Mouse (Mus musculus) layer of hippocampus, adult 2 months (tissue): ENCODE data around the gene Ttll11. TPM values are rescaled to one million over a fixed set of nuclear protein-coding genes. Genes with fewer than 3 reads are reported as not detected.
A peak's percentile ranks its signal among the peaks of the same experiment; 100 is the strongest.

ENCODE experiments used
- DNase-seq, 2 experiments: peaks; one replicate each; pipeline ENCODE4 v3.0.0; 2022; ENCODE audit warnings: low spot score in 2 of 2
- H3K27ac ChIP-seq: fragments of 200-600 bp; 2 replicates; pipeline ENCODE4 v1.8.1; 2022
- H3K4me3 ChIP-seq: fragments of 200-600 bp; 2 replicates; pipeline ENCODE4 v1.8.1; 2022; ENCODE audit warnings: mild to moderate bottlenecking
- CTCF ChIP-seq: fragments of 200-600 bp; conservative IDR thresholded peaks from 2 replicates; pipeline ENCODE4 v1.8.1; 2022; ENCODE audit warnings: antibody characterized with exemption, mild to moderate bottlenecking, moderate library complexity
- long read RNA-seq, 2 experiments: library from polyadenylated mRNA; stranded (forward); transcript quantifications; one replicate each; pipeline ENCODE4 v2.0.0; 2021; ENCODE audit warnings: borderline mapping rate in 2 of 2
- total RNA-seq, 2 experiments: library from RNA; stranded (reverse); gene quantifications; 2 replicates each; pipeline ENCODE4 v1.2.3; 2021

Ttll11 gene
- 10 to 100 TPM; 33.9 to 38.8 TPM for total RNA-seq
- long read RNA-seq, experiment 1, transcript Ttll11-202 (9 exons, 3,077 nt): major isoform, 11 of 22 reads
- long read RNA-seq, experiment 1, partial matches to known transcripts: 2 of 22 reads
- long read RNA-seq, experiment 1, other reads (novel, unspliced or antisense): 9 of 22 reads
- long read RNA-seq, experiment 2, transcript Ttll11-202 (9 exons, 3,077 nt): major isoform, 17 of 35 reads
- long read RNA-seq, experiment 2, partial matches to known transcripts: 2 of 35 reads
- long read RNA-seq, experiment 2, other reads (novel, unspliced or antisense): 16 of 35 reads

GRCm38 (mm10) chr2:35979644-35980021 lies at the start of gene Ttll11:
Gene Ttll11 (minus strand): TSS chr2:35979913.
- Histone ChIP-seq H3K4me3 (peak within 1 kb of the TSS; percentile 73), H3K27ac (peak within 1 kb of the TSS; percentile 92)
- no peak for TF ChIP-seq CTCF
- DNase-seq: peak; percentile 94

DNA sequence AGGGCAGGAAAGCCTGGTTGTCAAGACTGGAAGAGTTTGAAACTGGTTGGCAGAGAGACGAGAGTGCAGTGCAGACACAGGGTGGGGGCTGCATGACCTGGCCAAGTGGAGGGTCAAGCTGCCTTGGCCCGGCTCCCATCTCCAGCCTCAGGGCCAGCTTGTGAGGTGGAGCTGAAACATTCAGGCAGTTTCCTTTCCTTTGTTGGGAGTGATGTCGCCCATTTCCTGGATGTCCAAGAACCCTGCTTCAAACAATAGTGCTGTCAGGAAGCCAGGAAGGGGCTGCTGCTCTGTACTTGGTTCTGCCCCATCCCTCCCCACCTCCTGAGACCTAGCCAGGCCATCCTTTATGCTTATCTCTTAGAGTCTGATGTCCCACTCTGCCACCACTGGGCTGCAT lies 43.6 kb upstream of the Ttll11 start:
- no peak for DNase-seq
- Histone ChIP-seq H3K4me3 (no peak overlapping the region), H3K27ac (no peak overlapping the region)
- TF ChIP-seq CTCF: no peak

DNA sequence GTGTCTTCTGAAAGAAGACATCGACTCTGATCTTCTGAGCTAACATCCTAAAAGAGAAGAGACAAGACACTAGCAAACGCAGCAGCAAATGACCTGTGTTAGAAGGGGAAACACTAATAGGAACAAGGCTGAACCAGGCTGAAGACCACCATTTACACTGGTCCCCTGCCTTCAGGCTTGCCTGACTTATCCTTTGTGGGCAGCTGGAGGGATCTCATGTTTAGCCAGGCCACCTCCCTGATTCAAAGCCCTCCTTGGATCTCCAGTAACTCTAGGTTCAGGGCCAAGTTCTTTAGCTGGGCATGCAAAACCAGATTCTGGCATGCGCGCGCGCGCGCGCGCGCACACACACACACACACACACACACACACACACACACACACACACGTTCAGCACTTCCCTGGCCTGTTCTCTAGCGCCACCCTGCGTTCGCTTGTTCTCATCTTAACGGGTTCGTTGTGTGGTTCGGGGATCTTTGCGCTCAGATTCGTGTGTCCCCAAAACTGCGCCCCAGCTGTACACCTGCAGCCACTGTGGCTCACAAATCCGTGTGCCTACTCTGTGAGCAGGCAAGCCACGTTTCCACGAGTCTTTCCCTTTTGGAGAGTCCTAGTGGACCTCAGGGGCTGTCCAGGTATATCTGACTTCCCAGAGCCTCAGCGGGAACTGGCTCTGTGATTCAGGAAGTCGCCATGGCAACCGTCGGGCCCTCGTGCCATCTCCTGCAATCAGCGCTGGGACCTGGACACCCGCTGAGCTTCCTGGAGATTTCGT lies 41.9 kb upstream of the Ttll11 start:
- H3K4me3 ChIP-seq: peak overlapping the region; percentile 39
- H3K27ac ChIP-seq: no peak overlapping the region
- peak; percentile 76 to 81 for DNase-seq
- peak; percentile 68 for TF ChIP-seq CTCF

DNA sequence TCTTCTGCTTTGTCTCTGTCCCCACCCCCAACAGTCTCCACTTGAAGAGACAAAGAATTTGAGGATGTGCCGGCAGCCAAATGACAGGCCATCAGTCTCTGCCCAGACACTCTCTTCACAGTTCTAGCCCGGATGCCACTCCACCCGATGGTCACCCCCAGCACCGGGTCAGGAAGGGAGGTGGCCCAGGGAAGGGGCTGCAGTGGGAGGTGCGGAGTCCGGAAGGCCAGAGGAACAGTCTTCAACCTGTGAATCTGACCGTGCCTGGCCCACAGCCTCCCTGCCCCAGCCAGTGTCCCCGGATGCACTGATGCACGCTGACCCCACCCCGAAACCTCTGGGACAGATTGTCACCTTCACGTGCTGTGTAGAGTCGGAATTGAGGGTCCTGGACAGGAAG lies 33.3 kb upstream of the Ttll11 start:
- no peak for DNase-seq
- no peak overlapping the region for H3K4me3 ChIP-seq
- no peak for TF ChIP-seq CTCF
- H3K27ac ChIP-seq: no peak overlapping the region

DNA sequence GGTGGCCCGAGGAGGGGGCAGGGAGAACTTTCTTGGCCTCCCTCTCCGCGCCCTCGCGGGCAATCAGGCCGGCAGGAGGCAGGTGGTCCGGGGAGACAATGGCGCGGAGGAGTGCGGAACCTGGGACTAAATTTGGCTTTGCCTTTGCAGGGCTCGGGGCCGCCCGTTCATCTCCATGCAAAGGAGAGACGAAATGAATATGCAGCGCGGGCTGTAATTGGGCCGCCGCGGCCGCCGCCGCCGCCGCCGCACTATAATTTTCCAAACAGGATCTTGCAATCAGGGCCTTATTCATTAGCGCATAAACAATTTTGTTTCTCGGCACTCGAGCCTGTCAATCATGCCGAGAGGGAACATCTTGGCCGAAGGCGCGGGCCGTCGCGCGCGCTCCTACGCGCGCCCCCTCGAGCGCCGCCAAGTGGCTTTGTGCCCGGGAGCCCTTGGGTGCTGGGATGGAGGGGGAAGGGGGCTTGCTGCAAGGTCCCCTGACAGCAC lies 31.7 kb upstream of the Ttll11 start:
- peak overlapping the region; percentile 69 for H3K27ac ChIP-seq
- peak overlapping the region; percentile 59 for H3K4me3 ChIP-seq
- TF ChIP-seq CTCF: peak; percentile 44
- peak; percentile 39 to 54 for DNase-seq

GRCm38 (mm10) chr2:36010579-36010978 lies 30.9 kb upstream of the Ttll11 start:
- no peak overlapping the region for H3K4me3 ChIP-seq
- DNase-seq: no peak
- no peak overlapping the region for H3K27ac ChIP-seq

DNA sequence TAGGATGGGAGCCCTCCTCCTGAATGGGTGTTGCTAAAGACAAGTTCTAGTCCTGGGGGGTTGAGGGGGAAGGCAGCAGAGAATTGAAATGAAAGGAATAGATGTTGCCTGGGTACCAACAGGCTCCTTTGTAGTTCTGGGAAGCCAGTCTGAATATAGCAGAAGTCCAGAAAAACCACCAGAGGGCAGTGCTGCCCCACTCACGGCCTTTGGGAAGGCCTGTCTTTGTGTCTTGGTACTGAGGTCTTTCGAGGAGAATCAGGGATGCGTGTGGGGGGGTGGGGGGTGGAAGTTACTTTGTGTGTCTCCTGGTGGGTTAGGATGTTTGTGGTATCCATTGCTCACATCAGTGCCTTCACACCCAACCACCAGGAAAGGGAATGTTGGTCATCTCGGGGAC lies 29.7 kb upstream of the Ttll11 start:
- Histone ChIP-seq H3K4me3 (no peak overlapping the region), H3K27ac (no peak overlapping the region)
- peak; percentile 76 to 84 for DNase-seq
- peak; percentile 80 for TF ChIP-seq CTCF

More at GRCm38 (mm10) chr2:36010579-36010978, 30.9 kb upstream of the Ttll11 start:
- no peak for TF ChIP-seq CTCF

GRCm38 (mm10) chr2:36008071-36008470 lies 28.4 kb upstream of the Ttll11 start:
- peak; percentile 92 for TF ChIP-seq CTCF
- Histone ChIP-seq H3K27ac (no peak overlapping the region), H3K4me3 (no peak overlapping the region)
- DNase-seq: peak; percentile 23 to 73

DNA sequence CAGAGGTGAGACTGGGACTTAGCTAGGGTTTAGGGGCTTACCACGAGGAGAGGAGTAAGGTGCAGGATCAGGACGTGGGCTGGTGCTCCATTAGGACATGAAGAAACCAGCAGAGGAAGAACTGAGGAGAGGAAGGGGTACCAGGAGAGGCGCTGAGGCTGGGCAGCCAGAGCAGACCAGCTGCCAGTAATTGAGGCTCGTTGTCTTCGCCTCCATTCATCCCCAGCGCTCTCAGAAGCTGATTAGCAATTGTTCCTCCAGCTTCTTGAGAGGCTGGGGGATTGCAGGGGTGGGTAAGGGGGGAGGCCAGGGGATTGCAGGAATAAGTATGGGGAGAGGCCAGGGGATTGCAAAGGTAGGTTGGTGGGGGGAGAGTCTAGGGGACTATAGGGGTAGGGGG lies 22.5 kb upstream of the Ttll11 start:
- H3K4me3 ChIP-seq: no peak overlapping the region
- no peak for TF ChIP-seq CTCF
- DNase-seq: no peak
- no peak overlapping the region for H3K27ac ChIP-seq

DNA sequence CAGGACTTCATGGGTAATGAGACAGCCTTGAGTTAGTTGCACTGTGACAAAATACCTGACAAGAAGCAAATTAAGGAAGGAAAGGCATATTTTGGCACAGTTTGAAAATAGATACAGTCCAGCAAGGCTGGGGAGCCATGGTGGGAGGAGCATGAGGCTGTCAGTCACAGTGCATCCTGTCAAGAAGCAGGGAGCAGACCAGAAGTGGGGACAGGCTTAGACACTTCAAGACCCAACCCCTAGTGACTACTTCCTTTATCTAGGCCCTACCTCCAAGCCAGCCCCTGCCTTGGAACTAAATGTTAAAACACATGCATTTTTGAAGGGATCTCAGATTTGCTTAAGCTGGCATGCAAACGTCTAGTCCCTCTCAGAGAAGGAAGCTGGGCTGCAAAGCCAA lies 20.7 kb upstream of the Ttll11 start:
- Histone ChIP-seq H3K27ac (no peak overlapping the region), H3K4me3 (no peak overlapping the region)
- TF ChIP-seq CTCF: no peak
- DNase-seq: no peak

DNA sequence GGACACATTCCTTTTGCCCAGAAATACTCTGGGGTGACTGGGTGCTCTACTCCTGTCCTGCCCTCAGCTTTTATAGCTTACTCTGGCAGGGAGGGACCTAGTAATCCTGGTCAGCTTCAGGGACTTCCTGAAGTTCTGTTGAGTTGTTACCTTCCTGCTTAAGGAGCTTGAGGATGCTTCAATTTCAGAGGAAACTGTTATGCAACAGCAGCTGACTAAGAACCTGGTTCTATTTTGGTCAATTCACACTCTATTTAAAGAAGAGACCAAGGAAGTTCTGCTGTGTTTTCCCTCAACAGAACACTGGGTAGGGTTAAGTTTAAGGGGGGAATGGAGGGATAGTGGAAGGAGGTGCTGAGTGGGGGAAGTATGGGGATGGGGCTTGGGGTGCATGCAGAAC lies 19.5 kb upstream of the Ttll11 start:
- no peak for TF ChIP-seq CTCF
- DNase-seq: no peak
- Histone ChIP-seq H3K27ac (no peak overlapping the region), H3K4me3 (no peak overlapping the region)

DNA sequence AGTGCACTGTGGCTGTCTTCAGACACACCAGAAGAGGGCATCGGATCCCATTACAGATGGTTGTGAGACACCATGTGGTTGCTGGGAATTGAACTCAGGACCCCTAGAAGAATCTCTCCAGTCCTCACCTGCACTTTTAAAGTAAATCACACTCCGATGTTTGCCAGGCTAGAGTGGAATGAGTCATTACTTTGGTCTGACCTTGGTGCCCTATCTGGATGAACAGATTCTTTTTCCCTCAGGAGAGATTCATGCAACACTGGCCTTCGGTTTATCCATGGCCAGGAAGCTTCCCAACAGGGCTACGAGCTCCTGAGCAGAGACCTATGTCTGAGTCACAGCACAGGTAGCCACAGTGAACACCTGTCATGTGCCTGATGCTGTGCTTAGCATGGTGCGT lies 18.7 kb upstream of the Ttll11 start:
- TF ChIP-seq CTCF: no peak
- DNase-seq: no peak
- H3K4me3 ChIP-seq: no peak overlapping the region

DNA sequence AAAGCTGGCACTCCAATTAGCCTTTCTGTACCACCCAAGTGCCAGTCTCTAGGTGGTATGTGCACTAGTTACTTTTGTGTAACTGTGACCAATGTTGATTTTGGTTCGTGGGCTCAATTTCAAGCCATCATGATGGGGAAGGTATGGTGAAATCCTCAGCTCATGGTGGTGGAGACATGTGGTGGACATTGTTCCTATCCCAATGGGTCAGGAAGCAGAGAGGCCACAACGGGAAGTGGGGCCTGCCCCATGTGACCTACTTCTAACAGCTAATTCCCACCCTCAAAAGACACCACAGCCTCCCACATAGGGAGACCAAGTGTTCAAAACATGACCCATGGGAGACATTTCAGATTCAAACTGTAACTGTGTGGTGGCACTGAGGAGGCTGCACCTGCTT lies 17.0 kb upstream of the Ttll11 start:
- no peak for DNase-seq
- TF ChIP-seq CTCF: no peak
- Histone ChIP-seq H3K4me3 (no peak overlapping the region), H3K27ac (no peak overlapping the region)

More for the DNA sequence above, 18.7 kb upstream of the Ttll11 start:
- H3K27ac ChIP-seq: no peak overlapping the region
